Mouse (Mus musculus) urinary bladder, postnatal 14 days (tissue): ENCODE measurements at regions not wholly inside any gene's neighbourhood (a gene's known extent, or its start where the extent isn't known, plus 50 kb on each side); places are given as distances from the start of the nearest gene placed in this dataset.
"Not testable (repeated sequence)": the region's sequence is repeated elsewhere in the genome, so short reads cannot be mapped to it uniquely, and the experiment has no call there.

Source experiments
- DNase-seq: peaks from one replicate; pipeline ENCODE4 v3.0.0; 2021; ENCODE audit warnings: low spot score

DNA sequence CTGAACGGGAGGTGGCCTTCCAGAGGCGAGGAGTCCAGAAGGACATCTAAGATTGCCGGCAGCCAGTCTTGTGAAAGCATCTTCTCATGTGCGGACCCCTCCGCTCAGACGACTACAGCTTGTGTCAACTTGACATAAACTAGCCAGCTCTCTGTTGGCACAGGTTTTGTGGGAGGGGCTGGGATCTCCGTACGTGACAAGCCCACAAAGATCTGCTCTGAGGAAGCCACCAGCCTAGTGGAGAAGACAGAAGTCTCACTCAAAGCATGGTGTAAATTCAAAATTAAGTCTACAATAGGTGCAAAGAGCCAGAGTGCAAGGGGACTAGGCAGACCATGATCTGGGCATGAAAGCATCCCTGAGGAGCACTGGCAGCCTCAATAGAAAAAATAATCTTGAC lies 128.4 kb upstream of the Slc38a2 start:
- DNase-seq, result no peak

DNA sequence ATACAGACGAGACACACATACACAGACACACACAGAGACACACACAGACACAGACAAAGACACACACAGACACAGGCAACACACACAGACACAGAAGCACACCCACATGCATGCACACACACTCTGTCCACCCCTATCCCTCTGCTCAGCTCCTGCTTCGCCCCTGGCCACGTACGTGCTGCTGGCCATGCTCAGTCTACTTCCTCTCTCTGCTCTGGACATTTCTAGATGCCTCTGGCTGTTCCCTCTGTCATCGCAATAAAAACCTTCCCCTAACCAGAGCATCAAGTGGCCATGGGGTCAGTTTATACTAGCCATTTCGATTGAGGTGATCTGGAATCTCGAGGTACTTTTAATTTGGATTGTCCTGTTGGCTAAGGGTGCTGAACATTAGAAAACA lies 118.9 kb upstream of the Slc38a2 start:
- DNase-seq, result no peak

GRCm38 (mm10) chr15:96817626-96818025 lies 118.1 kb upstream of the Slc38a2 start:
- no peak for DNase-seq

- no peak for DNase-seq
Measured at GRCm38 (mm10) chr15:96816997-96817570, 117.6 kb upstream of the Slc38a2 start.

DNA sequence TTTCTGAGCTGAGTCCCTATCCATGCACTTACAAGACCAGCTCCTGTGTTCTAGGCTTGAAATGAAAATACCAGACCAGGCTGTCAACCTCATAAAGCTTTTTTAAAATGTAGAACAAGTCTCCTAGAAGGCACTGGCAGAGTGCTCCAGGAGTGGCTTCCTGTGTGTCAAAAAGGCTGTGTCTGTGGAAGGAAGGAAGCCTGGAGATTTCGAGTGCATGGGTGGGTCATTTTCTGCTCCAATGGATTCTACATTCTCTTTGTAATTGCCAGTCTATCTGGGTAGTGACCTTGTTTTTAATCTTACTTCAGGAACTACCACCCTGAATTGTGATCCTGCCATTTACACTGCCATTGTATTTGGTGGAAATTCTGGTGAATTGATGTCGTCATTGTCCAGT lies 113.9 kb upstream of the Slc38a2 start:
- no peak for DNase-seq

DNA sequence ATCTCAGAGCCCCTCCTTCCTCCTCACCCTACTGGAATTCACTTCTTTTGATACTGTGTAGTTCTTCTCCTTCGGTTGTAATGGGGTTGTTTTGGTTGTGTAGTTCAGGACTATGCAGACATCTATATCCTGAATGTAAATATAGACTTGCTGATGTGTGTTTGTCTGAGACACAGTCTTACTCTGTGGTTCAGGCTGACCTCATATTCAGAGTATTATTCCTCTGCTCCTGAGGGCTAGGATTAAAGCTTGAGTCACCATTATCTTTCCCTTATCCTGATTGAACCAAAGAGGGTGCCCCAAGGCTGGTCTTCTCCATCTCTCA lies 103.2 kb upstream of the Slc38a2 start:
- no peak for DNase-seq

DNA sequence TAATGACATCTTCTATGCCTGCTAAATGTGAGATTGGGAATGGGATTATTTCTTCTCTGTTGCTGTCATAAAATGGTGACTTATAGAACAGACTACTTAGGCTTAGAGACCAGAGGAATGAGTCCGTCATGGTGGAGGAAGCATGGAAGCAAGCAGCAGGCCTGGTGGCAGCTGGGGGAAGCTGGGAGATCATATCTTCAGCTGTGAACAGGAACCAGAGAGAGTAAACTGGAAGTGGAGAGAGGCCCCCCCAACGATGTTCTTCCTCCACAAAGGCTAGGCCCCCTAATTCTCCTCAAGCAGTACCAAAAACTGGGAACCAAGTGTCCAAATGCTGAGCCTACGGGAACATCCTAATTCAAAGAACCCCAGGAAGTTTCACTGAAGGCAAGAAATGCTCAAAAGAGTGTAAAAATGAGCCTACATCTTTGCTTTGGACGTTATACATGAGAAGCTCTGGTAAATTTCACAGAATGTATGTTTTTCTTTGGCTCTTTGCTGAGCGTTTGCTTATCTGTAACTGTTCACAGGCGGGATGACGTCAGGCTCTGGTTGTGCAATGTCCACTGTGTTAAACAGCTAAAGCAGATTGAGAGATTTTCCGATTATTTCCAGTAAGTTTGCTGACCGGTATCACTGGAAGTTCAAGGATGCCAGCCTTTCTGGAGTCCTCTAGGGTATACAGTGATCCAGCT lies 102.7 kb upstream of the Slc38a2 start:
- peak; percentile 89 for DNase-seq

DNA sequence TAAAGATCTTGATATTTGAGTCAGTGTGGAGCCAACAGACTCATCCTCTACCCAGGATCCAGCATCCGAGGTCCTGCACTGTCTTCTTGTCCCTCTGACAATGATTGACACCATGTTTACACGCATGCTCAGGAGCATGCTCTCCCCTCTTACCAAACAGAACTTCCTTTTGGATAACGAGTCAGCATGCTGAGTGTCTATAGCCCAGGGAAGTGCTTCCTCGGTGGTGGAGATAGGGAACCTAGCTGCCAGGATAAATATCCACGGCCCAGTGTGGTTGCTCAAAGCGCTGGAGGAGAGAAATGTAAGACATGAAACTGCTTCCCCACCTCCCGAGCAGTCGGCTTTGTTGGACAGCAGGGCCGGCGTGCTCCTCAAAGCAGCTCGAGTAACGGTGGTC lies 99.7 kb upstream of the Slc38a2 start:
- DNase-seq, result no peak

- no peak for DNase-seq
Measured at GRCm38 (mm10) chr15:96797615-96798270, 98.2 kb upstream of the Slc38a2 start.

- DNase-seq, result no peak
Measured at GRCm38 (mm10) chr15:96794177-96794719, 94.7 kb upstream of the Slc38a2 start.

DNA sequence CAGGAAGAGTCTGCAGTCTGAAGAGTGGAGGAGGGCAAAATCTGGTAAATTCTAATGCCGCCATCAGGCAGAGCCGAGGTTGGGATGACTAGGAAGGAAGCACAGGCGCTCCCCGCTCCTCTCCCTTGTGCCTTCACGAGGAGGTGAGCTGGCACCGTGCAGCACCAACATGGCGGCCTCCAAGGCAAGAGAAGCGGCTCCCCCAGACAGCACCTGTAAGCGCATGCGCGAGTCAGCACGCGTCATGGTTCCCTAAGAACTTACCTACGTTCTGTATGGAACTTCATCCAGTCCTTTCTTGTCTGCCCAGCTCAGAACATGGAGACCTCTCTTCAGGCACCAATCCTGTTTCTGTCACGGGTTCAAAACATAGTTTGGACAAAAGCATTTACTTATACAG lies 93.7 kb upstream of the Slc38a2 start:
- DNase-seq, result no peak

GRCm38 (mm10) chr15:96791306-96791705 lies 91.8 kb upstream of the Slc38a2 start:
- no peak for DNase-seq

DNA sequence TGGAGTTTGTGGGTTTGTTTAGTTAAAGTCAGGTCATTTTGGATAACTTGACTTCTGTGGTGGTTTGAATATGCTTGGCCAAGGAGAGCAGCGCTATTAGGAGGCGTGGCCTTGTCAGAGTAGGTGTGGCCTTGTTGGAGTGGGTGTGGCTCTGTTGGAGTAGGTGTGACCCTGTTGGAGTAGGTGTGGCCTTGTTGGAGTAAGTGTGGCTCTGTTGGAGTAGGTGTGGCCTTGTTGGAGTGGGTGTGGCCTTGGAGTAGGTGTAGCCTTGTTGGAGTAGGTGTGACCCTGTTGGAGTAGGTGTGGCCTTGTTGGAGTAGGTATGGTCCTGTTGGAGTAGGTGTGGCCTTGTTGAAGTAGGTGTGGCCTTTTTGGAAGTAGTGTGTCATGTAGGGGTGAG lies 88.4 kb upstream of the Slc38a2 start:
- not testable (repeated sequence) for DNase-seq

GRCm38 (mm10) chr15:96784578-96784977 lies 85.0 kb upstream of the Slc38a2 start:
- peak; percentile 1 for DNase-seq

DNA sequence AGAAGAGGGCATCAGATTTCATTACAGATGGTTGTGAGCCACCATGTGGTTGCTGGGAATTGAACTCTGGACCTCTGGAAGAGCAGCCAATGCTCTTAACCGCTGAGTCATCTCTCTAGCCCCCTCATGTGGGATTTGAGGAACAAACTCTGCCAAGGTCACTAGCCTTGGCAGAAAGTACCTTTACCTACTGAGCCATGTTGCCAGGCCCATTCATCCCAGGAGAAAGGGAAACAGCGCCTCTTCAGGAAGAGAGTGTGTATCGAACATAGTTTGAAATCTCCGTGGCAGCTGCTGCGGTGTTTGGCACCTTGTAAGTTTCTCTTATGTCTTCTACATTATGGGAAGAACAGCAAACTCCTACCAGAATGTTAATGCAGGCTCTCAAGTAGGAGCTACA lies 82.0 kb upstream of the Slc38a2 start:
- DNase-seq, result no peak

DNA sequence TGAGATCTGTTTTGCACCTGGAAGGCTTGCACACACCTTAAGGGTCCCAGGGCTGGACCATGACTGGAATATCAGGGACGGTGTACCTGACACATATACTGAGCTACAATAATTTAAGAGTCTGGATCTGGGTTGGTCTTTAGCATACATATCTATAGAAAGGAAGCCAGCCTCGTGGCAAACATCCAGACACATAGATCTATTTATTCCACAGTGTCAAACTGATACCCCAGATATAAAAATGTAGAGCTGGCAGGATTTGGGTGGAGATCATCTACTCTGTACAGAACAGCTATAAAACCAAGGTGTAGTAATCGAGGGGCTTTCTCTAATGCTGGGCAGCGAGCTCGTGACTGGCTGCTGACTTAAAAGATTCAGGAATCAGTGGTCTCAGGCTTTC lies 81.1 kb upstream of the Slc38a2 start:
- DNase-seq, result no peak

GRCm38 (mm10) chr15:96779358-96779757 lies 79.8 kb upstream of the Slc38a2 start:
- no peak for DNase-seq

DNA sequence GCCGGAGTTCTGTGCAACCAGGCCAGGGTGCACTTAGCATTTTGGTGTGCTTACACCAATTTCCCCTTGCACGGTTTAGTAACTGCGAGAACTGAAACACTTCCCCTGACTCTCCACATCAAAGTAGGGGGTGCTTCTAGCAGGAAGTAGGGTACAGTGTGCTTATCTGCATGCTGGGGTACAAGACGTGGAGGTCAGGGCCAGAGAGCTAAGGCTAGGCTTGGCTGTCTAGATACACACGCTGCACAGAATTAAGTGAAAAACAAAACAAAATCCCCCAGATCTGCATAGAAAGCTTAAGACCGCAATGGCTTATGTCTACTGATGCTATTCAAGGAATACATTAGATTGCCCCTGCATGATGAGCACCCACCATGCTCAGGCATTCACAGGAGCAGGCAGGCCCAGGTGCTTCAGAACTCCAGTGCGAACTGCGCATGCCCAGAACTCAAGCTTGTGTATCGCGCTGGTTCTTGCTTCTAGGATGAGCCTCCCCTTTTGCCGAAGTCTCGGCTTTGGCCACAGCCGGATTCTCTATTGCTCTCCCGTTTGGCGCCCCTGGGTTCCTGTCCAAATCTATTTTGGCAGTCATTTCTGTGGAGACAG lies 78.9 kb upstream of the Slc38a2 start:
- DNase-seq, result no peak

DNA sequence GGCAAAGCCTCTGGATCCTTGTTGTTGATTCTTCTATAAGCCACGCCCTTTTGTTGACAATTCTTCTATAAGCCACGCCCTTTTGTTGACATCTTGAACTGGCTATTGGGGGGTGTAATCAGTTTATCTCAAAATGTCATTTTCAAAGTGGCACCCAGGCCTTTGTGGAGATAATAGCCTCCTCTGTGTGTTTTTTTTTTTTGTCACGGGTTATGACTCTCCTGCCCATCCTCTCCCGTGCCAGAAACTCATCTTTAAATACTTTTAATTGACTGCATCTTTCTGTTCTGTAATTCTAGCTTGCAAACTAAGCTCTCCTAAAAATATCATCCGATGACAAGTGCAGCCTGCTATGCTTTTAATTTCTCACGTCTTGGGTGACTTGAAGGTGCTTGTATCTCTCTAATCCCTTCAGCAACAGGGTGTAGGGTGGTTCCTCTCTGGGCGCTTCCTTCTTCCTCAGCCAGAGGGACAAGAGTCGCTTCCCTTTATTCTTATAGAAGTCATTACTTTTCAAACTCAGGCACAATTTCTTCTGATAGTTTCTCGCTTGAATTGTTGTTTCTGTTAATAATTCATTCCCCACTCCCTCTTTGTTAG lies 77.0 kb upstream of the Slc38a2 start:
- no peak for DNase-seq

- no peak for DNase-seq
Measured at GRCm38 (mm10) chr15:96775129-96775528, 75.6 kb upstream of the Slc38a2 start.

DNA sequence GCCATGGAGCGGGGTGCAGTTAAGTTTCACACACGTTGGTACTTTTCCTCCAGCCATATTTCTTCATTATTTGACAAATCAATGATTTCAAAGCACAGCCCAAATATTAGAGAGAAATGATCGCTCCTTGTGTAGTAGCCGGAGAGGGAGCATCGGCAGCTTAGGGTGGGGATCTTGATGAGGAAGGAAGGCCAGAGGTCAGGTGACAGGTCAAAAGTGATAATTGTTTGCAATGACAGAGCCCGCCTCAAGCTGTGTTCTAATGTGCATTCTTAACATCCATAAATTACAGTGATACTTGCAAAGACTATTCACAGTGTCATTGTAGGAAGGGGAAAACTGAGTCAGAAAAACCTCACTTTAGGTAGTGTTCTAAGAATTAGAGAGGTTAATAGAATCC lies 75.1 kb upstream of the Slc38a2 start:
- DNase-seq, result no peak

- DNase-seq, result no peak
Measured at GRCm38 (mm10) chr15:96773656-96774055, 74.1 kb upstream of the Slc38a2 start.

DNA sequence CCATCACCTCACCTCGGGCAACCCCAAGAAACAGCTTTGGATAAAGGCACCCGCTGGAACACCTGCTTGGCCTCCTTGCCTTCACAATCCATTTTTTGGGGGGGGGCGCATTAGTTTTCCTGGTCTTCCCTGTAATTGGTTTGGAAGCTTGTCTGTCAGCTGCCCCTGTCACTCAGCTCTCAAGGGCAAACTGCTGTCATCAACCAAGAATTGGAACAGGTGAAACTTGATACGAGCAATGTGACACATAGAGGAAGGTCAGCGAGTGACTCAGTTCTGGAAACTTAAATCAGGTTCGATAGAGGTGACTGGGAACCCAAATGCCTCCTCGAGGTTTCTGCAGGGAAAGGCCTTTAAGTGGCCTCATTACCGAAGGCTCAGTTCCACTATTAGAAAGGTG lies 73.2 kb upstream of the Slc38a2 start:
- DNase-seq, result no peak
